Mouse (Mus musculus) heart, adult 8-10 months (tissue): ENCODE measurements around the gene 4930564D02Rik. TPM values are rescaled to one million over a fixed set of nuclear protein-coding genes. Genes with fewer than 3 reads are reported as not detected.

Experiments
- DNase-seq: peaks from one replicate; pipeline ENCODE4 v3.0.0; 2022; ENCODE audit warnings: low spot score
- total RNA-seq, 4 experiments: library from RNA; stranded (reverse); gene quantifications; 2 replicates each; pipeline ENCODE4 v1.2.4; 2022

Gene 4930564D02Rik
- total RNA-seq, 4 experiments from 2014 or later: not detected

GRCm38 (mm10) chr3:105105827-105106226 is 39.2 kb downstream of the 4930564D02Rik start:
- no peak for DNase-seq

DNA sequence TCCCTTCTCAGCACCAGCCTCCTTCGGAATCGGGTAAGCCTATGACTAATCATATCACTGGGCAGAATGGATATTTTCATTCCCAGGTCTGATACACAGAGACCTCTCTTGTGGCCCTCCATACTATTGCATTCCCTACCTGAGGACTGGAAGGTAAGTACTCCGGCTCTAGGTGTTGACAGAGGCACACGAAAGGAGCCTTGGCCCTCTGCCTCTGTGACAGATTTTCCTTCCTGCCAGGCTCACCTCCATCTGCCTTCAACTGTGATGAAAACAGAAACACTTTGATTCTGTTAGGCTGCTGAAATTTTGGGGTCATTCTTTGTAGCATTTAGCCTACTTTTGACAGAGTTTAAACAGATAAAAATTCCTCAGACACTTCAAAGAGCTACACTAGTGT is 47.2 kb downstream of the 4930564D02Rik start:
- DNase-seq: no peak

DNA sequence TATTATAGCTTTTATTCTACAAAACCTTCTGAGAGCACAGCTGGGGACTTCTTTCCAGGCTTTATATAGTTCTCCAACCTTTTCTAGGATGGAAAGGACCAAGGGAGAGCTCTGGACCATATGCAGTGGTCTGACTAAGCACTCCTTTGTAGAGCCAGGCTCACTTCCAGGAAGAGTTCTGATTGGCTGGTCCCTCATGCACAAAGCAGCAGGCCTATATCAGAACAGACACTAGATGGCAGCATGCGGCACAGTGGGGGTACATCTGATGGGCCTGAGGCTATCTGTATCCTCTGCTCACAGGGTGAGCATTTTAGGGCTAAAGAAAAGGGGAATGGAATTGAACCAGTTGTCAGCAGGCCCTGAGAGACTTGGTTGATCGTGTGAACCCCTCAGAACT is 47.6 kb downstream of the 4930564D02Rik start:
- DNase-seq: peak; percentile 65

- DNase-seq: peak; percentile 39
These were observed 50.0 kb downstream of the 4930564D02Rik start for GRCm38 (mm10) chr3:105116596-105116995.

DNA sequence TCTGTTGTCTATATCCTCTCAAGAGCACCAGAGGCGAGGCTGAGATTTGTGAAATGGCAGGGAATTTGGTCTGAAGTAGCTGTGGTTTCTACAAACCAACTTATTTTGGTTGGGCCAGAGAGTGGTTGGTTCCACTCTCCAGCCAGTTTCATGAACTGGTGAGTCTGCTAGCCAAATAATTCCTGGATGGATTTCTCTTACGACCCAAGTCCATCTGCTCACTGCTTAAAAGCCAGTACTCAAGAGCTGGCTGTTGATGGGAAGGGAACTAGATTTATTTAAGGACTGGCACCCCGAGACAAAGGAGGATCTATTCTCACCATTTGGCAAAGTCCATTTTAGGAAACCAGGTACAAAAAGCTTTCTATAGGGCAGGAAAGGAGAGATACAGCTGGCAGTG is 57.1 kb downstream of the 4930564D02Rik start:
- DNase-seq: no peak

DNA sequence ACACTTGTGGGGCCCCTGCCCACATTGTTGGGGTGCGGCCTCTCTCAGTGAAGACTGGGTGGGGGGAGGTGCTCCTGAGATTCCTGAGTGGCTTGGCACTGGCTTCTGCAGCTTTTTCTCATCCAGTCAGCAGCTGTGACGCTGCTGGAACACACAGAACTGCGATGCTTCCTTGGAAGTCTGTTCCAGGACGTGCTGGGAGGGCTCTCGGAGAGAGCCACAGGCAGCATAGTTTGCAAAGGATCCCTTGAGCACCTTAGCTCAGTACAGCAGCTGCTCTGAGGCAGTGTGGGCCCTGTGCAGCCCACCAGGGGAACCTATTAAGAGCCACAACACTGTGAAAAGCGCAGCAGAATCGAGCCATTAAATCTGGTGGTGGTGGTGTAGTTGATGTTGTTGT is 61.2 kb downstream of the 4930564D02Rik start:
- DNase-seq: no peak

Other genes starting within 250 kb of the 4930564D02Rik start
- 10 to 100 TPM in 1 of 4 experiments, 1 to 10 TPM in 3; 3.6 to 10.0 (median 6.6) TPM for gene Mov10, start 248.3 kb upstream of the 4930564D02Rik start, total RNA-seq
- gene St7l, start 202.8 kb upstream of the 4930564D02Rik start, total RNA-seq: 10 to 100 TPM; 16.8 to 20.1 (median 17.3) TPM
- 10 to 100 TPM; 24.7 to 32.7 (median 29.6) TPM for gene Capza1, start 202.3 kb upstream of the 4930564D02Rik start, total RNA-seq
- gene Wnt2b, start 104.9 kb upstream of the 4930564D02Rik start, total RNA-seq: 1 to 10 TPM in 1 of 4 experiments, under 1 TPM in 3; 0.38 to 2.0 (median 0.60) TPM
- 10 to 100 TPM; 14.0 to 21.4 (median 15.6) TPM for gene Cttnbp2nl, start 13.7 kb upstream of the 4930564D02Rik start, total RNA-seq